Mouse (Mus musculus): ENCODE data around the gene Riox1. TPM values are rescaled to one million over a fixed set of nuclear protein-coding genes. Genes with fewer than 3 reads are reported as not detected.

Gene Riox1
- 25.4 TPM for total RNA-seq (2023)

GRCm38 (mm10) chr12:83950493-83950839 is at the start of gene Riox1:
Gene Riox1, plus strand, starts transcription at chr12:83950608.

GRCm38 (mm10) chr12:83921535-83922381 is 28.6 kb upstream of the Riox1 start, which contains the start of gene Numb:
Gene Numb, minus strand, starts transcription at chr12:83921934.

DNA sequence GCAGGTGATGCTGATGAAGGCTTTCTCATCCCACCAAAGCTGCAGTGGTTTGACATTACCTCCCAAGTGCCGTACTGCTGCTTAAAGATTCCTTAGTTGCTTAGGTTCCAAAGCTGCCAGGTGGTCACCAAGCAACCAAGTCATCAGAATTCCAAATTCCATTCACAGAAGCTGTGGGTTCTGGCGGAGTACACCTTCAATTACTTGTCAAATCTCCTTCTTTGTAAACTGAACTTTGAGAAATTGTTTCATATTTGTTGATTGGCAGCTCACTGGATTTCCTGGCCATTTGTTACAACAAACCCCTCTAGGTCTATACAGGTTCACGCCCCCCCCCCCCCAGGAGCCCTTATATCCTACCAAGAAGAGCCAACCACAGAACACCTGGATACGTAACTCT is 34.3 kb downstream of the Riox1 start, which contains the start of gene Heatr4:
Heatr4 (minus strand) TSS at position 101 of the 400 bp plus-strand sequence.

DNA sequence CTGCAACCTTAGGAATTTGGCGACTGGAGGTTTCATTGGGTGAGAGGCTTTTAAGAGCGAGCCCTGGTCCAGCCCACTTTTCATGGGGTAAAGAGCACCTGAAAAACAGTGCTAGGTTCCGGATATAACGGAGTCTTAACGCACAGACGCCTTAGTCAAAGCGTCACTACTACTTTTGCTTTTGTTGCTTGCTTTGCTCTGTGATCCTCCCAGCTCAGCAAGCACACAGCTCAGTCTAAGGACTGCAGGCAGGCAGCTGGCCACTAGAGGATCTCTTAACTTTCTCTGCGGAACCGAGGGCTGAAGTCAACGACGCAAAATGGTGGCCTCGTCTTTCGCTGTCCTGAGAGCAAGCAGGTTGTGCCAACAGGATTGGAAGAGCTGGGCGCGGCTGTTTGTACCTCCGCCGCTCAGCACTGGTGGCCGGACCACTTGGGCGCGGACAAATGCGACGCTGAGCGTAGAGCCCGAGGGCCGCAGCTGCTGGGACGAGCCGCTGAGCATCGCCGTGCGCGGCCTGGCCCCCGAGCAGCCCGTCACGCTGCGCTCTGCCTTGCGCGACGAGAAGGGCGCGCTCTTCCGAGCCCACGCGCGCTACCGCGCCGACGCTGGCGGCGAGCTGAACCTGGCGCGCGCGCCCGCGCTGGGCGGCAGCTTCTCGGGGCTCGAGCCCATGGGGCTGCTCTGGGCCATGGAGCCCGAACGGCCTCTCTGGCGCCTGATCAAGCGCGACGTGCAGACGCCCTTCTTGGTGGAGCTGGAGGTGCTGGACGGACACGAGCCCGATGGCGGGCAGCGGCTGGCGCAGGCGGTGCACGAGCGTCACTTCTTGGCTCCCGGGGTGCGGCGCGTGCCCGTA is 37.4 kb downstream of the Riox1 start, which contains the start of gene Acot2:
Acot2 (plus strand) TSS at position 279 of the 859 bp plus-strand sequence.

Other genes starting within 250 kb of the Riox1 start
- 0.56 TPM for gene Papln, start 187.0 kb upstream of the Riox1 start, total RNA-seq (2023)
- gene Numb, start 28.7 kb upstream of the Riox1 start, total RNA-seq (2023): 72.2 TPM
- not detected for gene Heatr4, start 34.2 kb downstream of the Riox1 start, total RNA-seq (2023)
- gene Acot2, start 37.3 kb downstream of the Riox1 start, total RNA-seq (2023): 90.3 TPM
- gene Acot1, start 58.9 kb downstream of the Riox1 start, total RNA-seq (2023): 6.3 TPM
- 0.12 TPM for gene Acot4, start 87.8 kb downstream of the Riox1 start, total RNA-seq (2023)
- not detected for gene Gm49366, start 88.3 kb downstream of the Riox1 start, total RNA-seq (2023)
- gene Acot3, start 101.5 kb downstream of the Riox1 start, total RNA-seq (2023): not detected
- not detected for gene Acot5, start 118.7 kb downstream of the Riox1 start, total RNA-seq (2023)
- gene Acot6, start 150.0 kb downstream of the Riox1 start, total RNA-seq (2023): 2.2 TPM
- 0.33 TPM for gene Dnal1, start 163.8 kb downstream of the Riox1 start, total RNA-seq (2023)
- gene Pnma1, start 197.9 kb downstream of the Riox1 start, total RNA-seq (2023): 11.9 TPM

Measured in CD4-positive naive resting alpha-beta T cell, adult 57 days (primary cell).